Mouse (Mus musculus): ENCODE measurements around the gene Plcl1.

Gene Plcl1

DNA sequence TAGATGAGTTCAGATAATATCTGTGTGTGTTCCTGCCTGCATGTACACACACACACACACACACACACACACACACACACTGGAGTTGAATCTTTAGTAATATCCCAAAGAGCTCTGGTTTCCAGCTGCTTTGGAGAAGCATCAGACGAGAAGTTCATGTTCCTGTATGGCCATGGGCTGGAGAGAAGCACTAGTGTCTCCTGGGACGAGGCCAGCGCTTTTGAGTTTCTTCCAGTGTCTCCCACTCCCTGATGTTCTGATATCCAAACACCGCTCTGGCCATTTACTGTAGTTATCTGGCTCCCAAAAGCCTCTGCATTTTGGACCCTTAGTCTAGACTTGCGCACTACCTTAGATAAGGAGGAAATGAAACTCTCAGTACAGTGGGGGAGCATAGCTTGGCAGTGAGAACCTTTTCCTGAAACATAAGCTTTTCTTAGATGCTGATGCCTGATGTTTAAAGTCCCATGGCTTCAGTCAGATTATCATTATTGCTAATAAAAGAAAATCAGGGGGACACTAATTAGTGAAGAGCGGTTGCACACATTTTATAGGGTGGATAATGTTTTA, 207.1 kb downstream of the Plcl1 start:
- peak; percentile 42 for DNase-seq (ENCODE audit: low spot score)

DNA sequence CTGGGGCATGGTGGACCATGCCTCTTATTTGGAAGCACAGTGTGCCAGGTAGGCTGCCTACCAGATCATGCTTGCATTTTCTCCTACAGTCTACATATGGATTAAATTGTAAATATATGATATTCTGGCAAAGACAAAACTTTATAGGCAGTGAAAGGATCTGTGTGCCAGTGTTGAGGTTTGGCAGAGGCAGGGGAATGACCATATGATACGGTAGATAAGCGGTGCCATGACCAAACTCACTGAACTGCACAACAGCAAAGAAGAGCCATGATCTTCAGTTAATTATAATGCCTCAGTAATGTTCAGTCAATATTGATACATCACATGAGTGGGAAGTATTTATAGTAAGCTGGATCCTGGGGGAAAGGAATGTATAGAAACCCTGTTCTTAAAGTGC, 212.1 kb downstream of the Plcl1 start:
- no peak for DNase-seq (ENCODE audit: low spot score)

DNA sequence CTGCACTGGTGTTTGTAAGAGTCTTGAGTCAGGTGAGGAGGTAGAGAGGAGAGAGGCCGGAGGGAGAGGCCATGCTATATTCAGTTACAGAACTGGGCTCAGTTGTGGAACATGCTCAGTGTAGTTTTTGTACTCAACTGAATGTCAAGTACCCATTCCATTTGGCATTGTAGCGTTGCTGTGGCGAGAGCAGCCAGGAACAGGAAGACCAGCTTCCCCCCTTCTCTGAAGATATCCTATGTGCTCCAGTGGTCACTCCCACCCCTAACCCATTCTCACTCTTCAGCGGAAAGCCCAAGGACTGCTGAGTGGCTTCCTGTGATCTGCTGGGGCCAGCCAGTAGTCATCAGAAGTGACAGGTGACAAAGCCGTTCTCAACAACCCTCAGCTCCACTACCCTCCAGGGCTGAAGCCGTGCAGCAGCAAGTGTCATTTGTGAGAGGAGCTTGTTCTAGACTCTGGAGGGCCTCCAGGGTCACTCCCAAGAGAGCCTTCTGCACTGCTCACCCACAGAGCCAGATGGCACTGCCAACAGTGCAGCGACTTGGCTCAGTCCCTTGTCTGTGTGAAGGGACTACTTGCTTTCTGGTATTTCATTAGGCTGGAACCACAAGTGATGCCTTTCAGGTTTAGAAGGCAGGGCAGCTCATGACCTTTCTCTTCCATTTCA, 213.0 kb downstream of the Plcl1 start:
- no peak for DNase-seq (ENCODE audit: low spot score)

DNA sequence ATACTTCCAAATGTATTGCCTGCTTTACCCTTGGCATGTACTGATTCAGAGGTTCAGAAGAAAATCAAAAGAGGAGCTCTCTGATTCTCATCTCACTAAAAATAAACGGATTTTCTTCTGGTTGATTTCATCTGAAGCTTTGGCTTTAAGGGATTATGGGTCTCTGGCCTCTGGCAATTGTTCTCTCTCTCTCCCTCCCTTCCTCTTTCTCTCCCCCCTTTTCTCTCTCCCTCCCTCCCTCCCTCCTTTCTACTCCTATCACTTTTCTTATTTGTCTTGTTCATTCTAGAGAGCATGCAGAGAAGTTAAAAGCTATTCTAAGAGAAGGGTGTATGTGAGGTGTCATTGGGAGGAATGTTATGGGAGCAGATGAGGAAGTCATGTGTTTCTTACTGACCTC, 225.8 kb downstream of the Plcl1 start:
- no peak for DNase-seq (ENCODE audit: low spot score)

DNA sequence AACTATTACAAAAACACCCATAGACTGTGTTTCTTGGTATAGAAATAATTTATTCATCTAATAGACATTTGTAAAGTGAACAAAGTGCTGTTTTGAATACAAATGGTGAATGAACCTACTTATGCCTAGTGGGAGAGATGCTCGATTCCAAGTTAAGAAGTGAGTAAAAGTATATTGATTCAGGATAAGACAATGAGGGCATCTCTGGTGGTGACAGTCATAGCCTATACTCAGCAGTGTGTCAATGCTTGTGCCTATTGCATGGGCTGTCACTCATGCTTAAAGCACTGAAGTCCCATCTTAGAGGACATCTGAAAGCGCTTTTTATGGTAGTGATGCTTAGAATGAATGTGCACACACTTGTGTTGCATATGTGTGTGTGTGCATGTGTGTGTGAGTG, 226.3 kb downstream of the Plcl1 start:
- DNase-seq (ENCODE audit: low spot score), result no peak

DNA sequence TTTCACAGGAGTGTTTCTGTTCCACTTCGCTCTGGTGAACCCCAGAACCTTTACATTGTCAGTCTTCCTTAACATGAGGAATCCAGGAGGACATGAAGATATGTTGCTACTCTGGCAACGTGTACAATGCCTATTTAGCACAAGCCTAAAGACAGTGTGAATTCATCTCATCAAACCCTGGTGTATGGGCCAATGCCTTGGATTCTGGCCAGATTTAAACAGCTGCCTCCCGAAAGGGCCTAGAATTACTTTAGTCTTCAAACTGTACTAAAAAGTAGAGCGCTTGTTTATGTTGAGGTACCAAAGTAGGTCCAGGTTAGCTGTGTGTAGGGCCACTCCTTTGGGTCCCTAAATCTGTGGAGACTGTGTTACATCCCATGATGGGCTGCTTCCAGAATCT, 227.6 kb downstream of the Plcl1 start:
- no peak for DNase-seq (ENCODE audit: low spot score)

DNA sequence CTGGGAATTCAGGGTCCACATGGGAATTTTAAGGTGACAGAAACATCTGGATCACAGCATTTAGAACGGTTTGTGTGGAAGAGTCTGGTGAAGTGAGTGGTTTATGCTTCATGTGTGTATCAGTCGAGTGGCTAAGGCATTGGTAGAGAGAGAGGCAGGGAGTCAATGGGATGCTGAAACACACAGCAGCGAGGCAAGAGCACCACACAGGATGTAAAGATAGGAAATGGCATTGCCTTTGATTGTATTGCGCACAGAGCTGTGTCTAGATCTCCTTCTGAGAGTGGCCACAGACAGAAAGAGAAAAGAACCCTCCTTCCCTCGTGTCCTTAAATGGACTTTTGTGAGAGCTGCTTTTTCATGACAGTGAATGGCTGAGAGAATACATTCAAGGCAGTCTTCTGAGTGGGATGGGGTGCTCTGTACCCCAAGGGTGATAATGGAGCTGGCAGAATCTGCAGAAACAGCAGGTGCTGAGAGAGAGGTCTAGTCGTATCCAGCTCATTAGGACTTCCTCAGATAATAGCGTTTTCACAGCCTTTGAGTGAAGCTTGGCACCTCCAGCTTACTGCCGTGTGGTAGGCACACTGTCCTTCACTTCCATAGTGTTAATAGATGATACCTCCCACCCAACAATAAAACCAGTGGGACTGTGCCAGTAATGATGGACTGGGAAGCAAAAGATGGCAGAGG, 253.9 kb downstream of the Plcl1 start:
- no peak for DNase-seq (ENCODE audit: low spot score)

DNA sequence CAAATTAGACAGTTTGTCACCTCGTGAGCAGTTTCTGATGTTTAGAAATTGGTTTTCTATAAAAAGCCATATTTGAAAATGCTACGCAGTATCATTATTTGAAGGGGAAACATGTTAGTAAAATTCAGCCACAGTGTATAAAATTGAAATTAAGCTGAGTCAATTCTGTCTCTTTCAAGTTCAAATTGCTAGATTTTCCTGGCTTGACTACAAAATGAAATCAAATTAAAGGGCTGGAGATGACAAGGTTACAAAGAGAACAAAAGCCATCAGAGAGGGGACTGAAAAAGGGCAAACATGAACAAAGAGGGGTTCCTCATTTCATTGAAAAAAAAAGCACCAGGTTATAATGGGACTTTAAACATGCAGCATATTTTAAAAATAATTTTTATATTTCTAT, 255.7 kb downstream of the Plcl1 start:
- DNase-seq (ENCODE audit: low spot score), result no peak

DNA sequence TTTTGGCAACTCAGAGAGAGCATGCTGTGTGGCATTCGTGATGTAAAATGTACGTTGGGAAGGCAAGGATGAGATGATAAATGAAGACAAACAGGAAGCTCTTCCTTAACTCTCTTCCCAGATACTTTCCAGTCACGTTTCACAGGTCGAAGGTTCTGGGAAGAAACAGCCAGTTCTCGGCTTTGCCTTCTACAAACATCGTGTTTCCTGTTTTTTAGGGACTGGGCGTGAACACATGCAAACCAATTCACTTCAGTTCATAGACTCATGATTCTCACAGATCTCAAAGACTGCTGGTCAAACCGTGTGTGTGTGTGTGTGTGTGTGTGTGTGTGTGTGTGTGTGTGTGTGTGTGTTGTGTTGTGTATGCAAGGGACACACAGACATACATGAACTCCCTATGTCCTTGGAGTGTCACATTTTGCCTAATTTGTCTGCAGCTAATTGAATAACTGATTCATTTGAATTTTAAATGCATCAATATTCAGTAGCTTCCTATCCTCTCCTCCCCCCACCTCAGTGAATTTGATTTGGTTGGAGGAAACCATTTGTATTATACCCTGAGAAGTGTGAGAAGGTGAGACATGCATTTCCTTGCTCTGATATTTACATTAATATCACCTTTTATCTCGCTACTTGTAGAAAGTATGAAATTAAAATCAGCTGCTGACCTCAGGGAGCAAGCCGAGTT, 259.6 kb downstream of the Plcl1 start:
- no peak for DNase-seq (ENCODE audit: low spot score)

DNA sequence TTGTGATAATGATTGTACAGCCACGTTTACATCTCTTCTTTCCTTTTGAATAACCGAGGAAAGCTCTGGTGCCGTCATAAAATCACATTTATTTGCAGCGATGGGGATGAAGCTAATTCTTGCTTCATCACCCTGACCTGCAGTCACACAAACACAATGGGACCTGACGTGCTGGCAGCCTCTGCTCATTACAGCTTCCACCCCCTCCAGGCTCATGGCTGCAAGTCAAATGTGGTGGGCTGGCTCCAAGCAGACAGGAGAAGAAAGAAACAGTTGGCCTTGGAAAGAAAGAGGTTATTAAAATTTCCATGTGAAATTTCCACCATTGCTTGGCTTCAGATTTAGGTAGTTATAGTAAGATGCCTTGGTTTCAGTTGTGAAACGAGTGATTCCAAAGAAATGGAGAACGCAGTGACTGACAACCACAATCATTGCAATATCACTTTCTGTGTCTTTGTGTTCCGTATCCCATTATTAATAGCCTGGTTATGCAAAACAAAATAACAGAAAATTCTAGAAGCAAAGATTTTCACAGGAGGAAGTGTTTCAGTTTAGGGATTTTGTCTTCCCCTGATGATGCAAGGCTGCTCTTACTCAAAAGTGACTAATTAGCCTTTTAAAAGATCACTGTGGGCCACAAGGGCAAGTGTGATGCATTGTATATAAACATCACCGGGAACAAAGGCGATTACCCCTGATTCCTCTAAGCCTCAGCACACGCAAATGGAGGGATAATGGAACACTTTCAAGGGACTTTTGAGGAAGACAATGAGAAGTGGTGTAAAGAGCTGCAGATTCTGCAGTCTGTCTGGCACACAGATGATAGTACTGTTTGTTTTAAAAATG, 260.3 kb downstream of the Plcl1 start:
- peak; percentile 18 for DNase-seq (ENCODE audit: low spot score)

DNA sequence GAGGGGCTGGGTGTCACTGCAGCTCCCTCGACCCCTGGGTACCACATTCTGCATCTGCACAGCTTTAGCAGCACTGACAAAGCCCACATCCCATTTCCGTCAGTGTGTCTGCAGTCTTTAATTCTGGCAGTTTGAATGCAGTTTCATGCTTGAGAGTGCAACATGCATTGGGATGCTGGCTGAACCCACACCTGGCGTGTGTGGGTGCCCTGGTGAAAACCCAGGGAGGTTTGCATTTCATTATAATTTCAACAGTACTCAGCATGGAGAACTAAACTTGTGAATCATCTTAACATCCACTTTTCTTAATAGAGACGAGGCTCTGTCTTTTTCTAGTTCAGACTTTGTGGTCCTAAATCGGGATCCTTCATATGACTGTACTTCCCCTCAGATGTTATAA, 261.1 kb downstream of the Plcl1 start:
- DNase-seq (ENCODE audit: low spot score), result no peak

DNA sequence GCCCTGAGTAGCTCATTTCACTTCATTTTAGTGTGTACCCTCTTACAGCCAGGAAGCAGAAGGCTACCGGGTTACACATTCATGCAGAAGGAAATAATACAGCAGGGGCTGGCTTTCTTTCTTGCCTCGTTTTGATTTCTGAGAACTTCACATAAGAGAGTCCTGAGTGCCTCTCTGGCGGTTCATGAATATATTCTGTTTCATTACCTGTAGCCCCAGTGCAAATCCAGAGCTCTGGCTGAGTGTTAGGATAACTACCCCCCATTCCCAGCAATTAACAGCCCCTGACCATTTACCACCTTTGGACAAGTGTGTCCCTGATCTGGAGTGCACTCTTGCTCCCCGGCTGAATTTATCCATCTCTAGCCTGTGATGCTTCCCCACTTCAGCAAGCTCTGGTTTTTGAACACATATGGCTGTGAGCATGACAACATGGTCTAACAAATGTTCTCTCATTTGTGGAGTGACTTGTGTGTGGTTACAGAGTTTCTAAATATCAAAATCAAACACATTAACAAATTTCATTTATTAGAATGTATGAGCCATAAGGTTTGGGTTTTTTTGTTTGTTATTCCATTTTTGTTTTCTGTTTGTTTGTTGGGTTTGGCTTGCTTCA, 263.0 kb downstream of the Plcl1 start:
- DNase-seq (ENCODE audit: low spot score), result no peak

DNA sequence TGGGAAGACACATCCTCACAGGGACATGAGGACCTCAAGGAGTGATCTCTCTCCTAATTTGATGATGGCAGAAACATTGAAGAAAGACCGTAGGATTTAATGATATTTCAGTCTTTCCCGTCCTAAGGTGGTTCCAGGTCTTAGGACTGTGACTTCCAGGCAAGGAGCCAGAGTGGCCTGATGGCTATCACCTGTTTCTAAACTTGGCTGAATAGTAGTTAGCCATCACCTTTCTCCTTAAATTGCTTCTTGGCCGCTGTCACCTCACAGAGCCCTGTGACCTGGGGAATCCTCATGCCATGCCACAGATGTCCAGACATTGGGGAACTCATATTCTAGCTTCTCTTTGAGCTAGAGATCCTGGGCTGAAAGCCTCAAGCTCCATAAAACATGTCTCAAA, 277.0 kb downstream of the Plcl1 start:
- DNase-seq (ENCODE audit: low spot score), result no peak

DNA sequence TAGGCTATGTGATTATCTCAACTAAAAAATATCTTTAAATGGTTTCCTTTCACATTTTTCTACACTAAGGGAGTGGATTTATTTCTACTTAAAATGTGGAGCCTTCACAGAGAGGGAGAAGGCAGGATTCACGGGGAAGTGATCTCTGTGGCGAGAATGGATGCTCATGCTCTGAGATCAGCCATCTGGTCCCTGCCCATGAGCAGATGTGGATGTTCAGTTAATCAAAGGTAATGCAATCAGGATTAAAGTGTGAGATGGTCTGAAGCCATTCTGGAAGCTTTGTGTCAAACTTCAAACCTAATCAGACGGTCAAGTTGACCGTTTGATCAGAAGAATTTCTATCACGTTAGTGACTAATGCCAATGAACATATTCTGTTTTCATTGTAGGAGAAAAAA, 280.5 kb downstream of the Plcl1 start:
- no peak for DNase-seq (ENCODE audit: low spot score)

DNA sequence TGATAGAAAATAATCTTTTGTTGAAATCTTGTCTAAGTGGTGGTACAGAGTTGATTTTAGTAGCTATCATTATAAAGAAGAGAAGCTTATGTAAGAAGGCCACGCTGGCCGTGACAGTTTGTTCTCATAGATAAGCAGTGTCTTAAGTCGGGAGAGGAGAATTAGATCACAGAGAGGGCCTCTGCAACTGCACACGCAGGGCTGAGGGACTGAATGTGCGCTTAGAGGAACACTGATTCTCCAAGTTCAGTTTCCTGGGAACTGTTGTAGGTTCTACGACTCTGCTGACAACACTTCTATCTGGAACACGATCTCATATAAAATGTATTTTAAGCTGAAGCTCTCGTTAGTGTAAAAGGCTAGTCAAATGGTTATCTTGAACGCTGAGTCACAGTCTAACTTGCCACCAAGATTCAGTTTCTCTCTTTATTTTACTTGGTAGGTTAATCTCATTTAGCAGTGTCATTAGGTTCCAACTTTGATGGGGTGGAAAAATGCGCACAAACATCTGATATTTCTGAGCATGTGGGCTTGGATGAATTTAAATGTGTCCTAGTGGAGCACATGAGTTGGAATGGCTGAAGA, 288.0 kb downstream of the Plcl1 start:
- no peak for DNase-seq (ENCODE audit: low spot score)

DNA sequence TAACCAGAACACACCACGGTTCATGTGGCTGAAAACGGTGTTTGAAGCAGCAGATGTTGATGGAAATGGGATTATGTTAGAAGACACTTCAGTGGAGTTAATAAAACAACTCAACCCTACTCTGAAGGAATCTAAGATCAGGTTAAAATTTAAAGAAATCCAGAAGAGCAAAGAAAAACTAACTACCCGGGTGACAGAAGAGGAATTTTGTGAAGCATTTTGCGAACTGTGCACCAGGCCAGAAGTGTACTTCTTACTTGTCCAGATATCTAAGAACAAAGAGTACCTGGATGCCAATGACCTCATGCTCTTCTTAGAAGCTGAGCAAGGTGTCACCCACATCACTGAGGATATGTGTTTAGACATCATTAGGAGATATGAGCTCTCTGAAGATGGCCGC, 290.5 kb downstream of the Plcl1 start:
- DNase-seq (ENCODE audit: low spot score), result no peak

DNA sequence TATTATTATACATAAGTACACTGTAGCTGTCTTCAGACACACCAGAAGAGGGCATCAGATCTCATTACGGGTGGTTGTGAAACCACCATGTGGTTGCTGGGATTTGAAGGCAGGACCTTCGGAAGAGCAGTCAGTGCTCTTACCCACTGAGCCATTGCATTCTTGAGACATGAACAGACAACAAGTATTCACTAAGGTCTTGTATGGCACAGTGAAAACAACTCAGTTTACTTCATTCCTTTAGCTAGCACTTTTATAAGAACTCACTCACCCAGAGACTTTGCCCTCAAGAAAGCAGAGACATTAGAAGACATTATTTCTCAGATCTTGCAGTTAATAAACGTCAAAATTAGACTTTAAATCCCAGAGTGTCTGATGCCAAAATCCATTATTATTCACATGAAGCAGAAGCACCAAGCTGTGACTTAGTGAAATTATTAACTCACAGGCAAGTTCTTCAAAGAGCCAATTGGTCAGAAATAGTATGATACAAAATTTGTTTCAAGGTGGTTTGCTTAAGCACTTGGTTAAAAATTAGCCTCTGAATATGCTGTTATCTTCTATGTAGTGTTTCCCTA, 293.8 kb downstream of the Plcl1 start:
- no peak for DNase-seq (ENCODE audit: low spot score)

DNA sequence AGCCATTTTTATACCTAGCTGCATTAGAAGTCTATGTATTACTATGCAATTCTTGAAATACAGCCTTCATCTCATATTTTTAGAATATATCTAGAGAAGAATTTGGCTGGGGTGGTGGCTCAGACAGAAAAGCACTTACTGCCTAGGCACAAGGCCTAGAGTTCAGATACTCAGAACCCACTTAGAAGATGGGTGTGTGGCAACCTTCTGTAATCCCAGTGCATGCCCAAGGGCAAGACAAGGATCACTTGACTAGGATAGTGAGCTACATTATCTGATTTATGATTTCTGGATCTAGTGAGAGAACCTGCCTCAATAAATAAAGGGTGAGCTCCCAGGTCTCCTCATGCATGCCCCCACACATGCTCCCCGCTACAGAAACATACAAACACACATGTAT, 294.3 kb downstream of the Plcl1 start:
- DNase-seq (ENCODE audit: low spot score), result no peak

DNA sequence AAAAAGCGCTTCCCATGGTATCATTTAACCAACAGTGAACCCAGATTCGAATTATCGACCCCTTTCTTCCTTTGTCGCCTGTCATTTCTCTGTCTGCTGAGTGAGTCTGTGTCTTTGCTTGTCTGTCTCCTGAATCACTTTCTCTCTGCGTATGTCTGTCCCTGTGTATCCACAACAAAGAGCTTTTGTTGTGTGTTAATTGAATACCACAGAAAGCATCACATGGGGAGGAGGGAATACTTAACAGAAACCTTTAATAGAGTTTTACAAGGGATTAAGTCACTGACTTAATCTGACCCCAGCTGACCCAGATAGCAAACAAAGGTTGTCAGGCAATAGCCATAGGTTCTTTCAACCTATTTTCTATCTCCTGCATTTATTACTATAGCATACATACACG, 295.0 kb downstream of the Plcl1 start:
- no peak for DNase-seq (ENCODE audit: low spot score)

DNA sequence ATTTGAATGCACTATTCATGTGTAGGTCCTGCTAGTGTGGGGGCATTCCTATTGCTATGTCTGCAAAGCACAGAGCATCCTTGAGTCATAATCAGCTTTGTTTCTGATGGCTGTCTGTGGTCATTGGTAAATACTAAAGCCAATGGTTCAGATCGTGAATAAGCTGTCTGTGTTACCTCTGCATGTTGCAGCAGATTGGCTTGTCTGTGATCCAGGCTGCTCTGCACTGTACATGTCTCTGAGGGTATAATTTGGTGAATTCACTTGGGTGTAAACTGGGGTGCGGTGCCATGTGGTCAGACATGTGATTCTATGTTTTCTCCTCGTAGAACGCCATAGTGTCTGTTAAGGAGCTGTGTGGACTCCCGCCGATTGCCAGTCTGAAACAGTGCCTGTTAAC, 295.9 kb downstream of the Plcl1 start:
- no peak for DNase-seq (ENCODE audit: low spot score)

DNA sequence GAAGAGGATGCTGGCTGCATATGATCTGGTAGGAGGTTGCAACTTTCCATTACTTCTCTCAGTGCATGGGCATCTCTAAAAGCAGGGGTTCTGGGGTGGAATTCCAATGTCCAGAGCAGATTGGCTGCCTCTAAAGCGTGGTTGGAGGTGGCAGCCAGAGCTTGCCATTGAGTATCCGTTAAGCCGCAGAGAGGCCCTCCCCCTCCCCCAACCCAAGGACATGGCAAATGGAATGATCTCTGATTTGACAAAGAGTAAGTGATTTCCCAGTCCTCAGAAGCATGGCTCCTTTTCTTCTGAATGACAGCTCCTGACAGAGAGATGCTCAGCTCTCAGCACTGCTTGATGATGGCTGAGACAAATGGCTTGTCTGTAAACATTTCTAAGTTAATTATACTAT, 296.4 kb downstream of the Plcl1 start:
- DNase-seq (ENCODE audit: low spot score), result no peak

All from ovary, postnatal 14 days (tissue).